Mouse (Mus musculus) neural tube, embryonic 11.5 days (tissue): Measurements from ENCODE around the gene D930020B18Rik. TPM values are rescaled to one million over a fixed set of nuclear protein-coding genes. Genes with fewer than 3 reads are reported as not detected.

ENCODE experiments used
- ATAC-seq: fragments of 200-750 bp; cut with Nextera tagmentation; 2 replicates; pipeline ENCODE4 v1.8.0; 2017; ENCODE audit warnings: moderate number of reproducible peaks, mild to moderate bottlenecking, moderate TSS enrichment, moderate library complexity; ENCODE audit not compliant: insufficient read depth, low FRiP score, low TSS enrichment
- DNase-seq: peaks from one replicate; pipeline ENCODE4 v3.0.0-alpha.2; 2015; ENCODE audit warnings: low spot score
- H3K27ac ChIP-seq: fragments of 300-500 bp; sonication (generic); 2 replicates; pipeline ENCODE4 v1.5.1; 2014; ENCODE audit warnings: low read depth, mild to moderate bottlenecking, low read length
- H3K27me3 ChIP-seq: fragments of 300-500 bp; sonication (generic); 2 replicates; pipeline ENCODE4 v1.6.1; 2014; ENCODE audit warnings: mild to moderate bottlenecking, low read length, mixed read lengths; ENCODE audit not compliant: control insufficient read depth, insufficient read depth
- H3K36me3 ChIP-seq: fragments of 300-500 bp; sonication (generic); 2 replicates; pipeline ENCODE4 v1.6.1; 2014; ENCODE audit warnings: mild to moderate bottlenecking, low read length, moderate library complexity, mixed read lengths; ENCODE audit not compliant: control insufficient read depth, insufficient read depth
- H3K4me1 ChIP-seq: fragments of 300-500 bp; sonication (generic); 2 replicates; pipeline ENCODE4 v1.6.1; 2014; ENCODE audit warnings: low read length, mixed read lengths; ENCODE audit not compliant: control insufficient read depth, insufficient read depth
- H3K4me2 ChIP-seq: fragments of 300-500 bp; sonication (generic); 2 replicates; pipeline ENCODE4 v1.6.1; 2014; ENCODE audit warnings: low read depth, mild to moderate bottlenecking, moderate library complexity
- H3K4me3 ChIP-seq: fragments of 300-500 bp; sonication (generic); 2 replicates; pipeline ENCODE4 v1.5.1; 2014; ENCODE audit warnings: low read depth, low read length
- H3K9ac ChIP-seq: fragments of 300-500 bp; sonication (generic); 2 replicates; pipeline ENCODE4 v1.6.1; 2014; ENCODE audit warnings: mild to moderate bottlenecking, low read length
- H3K9me3 ChIP-seq: fragments of 300-500 bp; sonication (generic); 2 replicates; pipeline ENCODE4 v1.6.1; 2016; ENCODE audit warnings: low read length; ENCODE audit not compliant: control insufficient read depth
- WGBS: fragments of 180-500 bp; shearing (Covaris S2); extraction: QIAGEN DNeasy Blood & Tissue Kit; methylation state at CpG from one replicate; pipeline ENCODE4 v1.1.7; 2014; 5-methylcytosine and 5-hydroxymethylcytosine counted together
- polyA plus RNA-seq: library from polyadenylated mRNA; unstranded; fragments of >200 nt; fragmentation: Nextera tagmentation; extraction: Ambion mirVana; gene quantifications from 2 replicates; pipeline ENCODE4 v1.2.1, GENCODE M21; 2014

The D930020B18Rik gene
- polyA plus RNA-seq, 1 experiment from 2014 or later, result not detected

DNA sequence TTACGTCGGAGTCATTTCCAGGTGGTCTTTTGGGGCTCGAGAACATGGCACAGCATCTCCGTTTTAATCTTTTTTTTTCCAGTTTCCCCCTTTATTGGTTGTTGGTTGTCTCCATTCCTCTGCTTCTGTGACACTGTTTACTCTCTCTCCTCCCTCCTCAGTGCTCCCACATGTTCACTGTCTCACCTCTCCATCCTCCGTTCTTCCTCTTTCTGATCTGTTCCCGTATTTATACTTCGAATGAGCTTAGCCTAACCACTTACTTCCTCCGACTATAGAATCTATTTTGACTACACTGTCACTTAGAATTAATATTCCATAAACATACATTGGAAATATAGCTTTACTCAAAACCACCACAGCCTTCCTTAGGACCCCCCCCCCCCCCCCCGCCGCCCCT is 41.2 kb downstream of the D930020B18Rik start:
- 90% methylated on average over 10 of the region's 10 CpGs for WGBS
- Histone ChIP-seq H3K4me2 (no peak overlapping the region), H3K9ac (no peak overlapping the region), H3K9me3 (no peaks in the 10 kb centered on the region), H3K27ac (no peak overlapping the region), H3K36me3 (no peaks in the 10 kb centered on the region), H3K4me1 (no peaks in the 10 kb centered on the region), H3K27me3 (no peaks in the 10 kb centered on the region), H3K4me3 (no peak overlapping the region)
- DNase-seq (no peak), ATAC-seq (no peak)

DNA sequence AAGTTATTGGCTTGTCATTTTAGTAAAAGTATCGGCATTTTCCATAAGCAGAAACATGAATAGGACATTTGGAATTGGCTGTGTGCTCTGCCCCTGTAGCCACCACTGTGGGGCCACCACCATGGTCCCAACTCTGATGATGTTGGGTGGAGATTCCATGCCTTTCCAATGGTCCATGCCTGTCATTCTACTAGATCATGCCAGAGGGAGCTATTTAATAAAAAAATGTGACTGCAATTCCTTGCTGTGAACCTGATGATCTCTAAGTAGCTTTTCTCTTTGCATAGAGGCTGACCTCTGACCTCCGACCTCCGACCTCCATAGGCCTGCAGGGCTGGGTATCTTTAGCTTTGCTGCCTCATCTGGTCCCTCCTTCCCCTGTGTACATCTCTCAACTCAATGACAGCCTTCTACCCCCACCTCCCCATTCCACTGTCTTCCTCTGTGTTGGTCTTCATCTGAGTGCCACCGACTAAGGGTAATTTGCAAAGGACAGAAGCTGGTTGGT is 44.8 kb downstream of the D930020B18Rik start:
- Histone ChIP-seq H3K27me3 (no peaks in the 10 kb centered on the region), H3K4me1 (no peaks in the 10 kb centered on the region), H3K4me2 (no peak overlapping the region), H3K36me3 (no peaks in the 10 kb centered on the region), H3K9ac (no peak overlapping the region), H3K27ac (no peak overlapping the region), H3K4me3 (no peak overlapping the region), H3K9me3 (no peaks in the 10 kb centered on the region)
- ATAC-seq (no peak), DNase-seq (no peak)
- WGBS, result 86% methylated on average over 4 of the region's 4 CpGs

DNA sequence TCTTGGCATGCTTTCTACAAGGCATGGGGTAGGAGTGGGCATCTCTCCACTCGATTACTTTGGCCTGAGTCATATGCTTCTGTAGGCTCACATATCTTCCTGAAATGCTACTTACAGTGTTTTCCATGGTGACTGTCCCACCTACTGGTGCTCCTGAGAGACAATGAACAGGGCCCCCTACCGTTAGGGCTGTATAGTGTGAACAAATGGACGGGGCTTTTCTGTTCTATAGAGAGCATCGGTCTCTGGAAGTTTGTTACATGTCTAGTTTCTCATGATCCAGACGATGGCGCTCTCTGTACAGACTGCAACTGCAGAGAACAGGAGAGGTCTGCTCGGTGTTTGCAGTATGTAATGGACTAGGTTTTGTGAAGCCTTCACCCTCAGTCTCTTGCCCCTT is 46.1 kb downstream of the D930020B18Rik start:
- Histone ChIP-seq H3K9ac (no peak overlapping the region), H3K36me3 (no peaks in the 10 kb centered on the region), H3K9me3 (no peaks in the 10 kb centered on the region), H3K27me3 (no peaks in the 10 kb centered on the region), H3K4me2 (no peak overlapping the region), H3K27ac (no peak overlapping the region), H3K4me1 (no peaks in the 10 kb centered on the region), H3K4me3 (no peak overlapping the region)
- WGBS, result 75% methylated on average over 7 of the region's 7 CpGs
- DNase-seq (no peak), ATAC-seq (no peak)

DNA sequence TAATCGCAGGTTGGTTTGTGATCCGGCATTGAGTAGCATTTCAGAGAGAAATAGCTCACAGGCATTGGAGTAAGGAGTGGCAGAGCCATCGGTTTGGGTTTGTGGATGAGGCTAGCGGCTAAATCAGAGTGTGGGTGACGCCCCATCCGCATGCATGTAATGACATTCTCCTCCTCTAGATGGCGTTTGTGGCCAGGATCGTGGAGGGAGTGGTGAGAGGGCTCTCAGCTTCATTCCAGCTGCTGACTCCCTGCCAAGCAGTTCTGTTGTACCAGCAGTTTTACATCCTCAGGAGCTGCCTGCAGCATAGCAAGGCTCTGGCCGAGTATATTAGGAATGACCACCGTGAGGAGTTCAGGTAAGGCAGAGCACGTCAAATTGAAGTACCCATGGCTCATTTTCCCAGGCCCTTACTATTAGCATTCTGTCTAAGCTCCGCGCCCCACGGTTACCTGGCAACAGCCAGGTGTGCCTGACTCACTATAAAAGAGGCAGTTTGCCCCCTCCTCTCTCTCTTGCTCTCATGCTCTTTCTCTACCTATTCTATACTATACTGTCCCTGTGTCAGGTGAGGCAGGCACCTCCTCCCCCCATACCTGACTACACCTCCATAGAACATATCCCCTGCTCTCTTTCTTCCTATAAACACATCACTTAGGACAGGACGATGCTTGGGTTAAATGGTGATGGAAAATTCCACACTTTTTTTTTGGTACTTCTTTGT is 48.4 kb downstream of the D930020B18Rik start:
- Histone ChIP-seq H3K9ac (no peak overlapping the region), H3K4me2 (no peak overlapping the region), H3K4me3 (no peak overlapping the region), H3K9me3 (no peaks in the 10 kb centered on the region), H3K27ac (no peak overlapping the region), H3K27me3 (no peaks in the 10 kb centered on the region), H3K36me3 (no peaks in the 10 kb centered on the region), H3K4me1 (no peaks in the 10 kb centered on the region)
- WGBS, result 22% methylated on average over 15 of the region's 15 CpGs
- DNase-seq, result peak; percentile 83
- ATAC-seq, result peak; percentile 69

DNA sequence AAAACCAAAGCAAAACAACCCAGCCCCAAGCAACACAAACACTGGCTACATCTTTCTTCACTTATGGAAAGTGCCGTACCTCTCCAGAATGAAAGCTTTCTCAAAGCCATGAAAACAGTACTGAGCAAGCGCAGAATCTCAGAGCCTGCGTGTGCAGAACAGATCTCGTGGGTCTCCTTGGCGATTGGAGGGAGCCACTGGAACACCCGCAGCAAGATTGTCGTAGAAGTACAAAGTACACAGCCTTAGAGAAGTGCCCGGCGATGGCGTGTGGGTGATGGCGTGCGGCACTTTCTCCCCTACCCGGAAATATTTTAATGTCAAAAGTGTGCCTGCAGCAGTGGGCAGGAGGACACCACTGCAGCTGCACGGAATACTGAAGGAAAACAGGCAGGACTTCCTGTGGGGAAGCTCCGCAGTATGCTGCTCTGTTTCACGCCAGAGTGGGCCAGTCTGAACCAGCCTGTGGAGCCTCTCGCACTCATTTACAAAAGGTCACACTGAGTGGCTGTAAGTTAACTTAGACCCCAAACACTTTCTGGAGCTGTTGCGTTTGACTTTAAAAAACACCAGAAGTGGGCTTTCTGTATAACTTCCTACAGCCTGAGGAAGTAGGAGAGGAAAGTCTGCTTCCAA is 51.7 kb downstream of the D930020B18Rik start:
- no peak for DNase-seq
- Histone ChIP-seq H3K4me2 (0 out of 2 replicates have a peak overlapping the region, but pooled peaks have one; percentile 10), H3K4me1 (no peaks in the 10 kb centered on the region), H3K4me3 (no peak overlapping the region; the same call in 1 of the 2 replicates), H3K27me3 (no peaks in the 10 kb centered on the region), H3K9ac (no peak overlapping the region), H3K27ac (no peak overlapping the region), H3K9me3 (no peaks in the 10 kb centered on the region), H3K36me3 (no peaks in the 10 kb centered on the region)
- no peak for ATAC-seq
- WGBS, result 55% methylated on average over 18 of the region's 18 CpGs

DNA sequence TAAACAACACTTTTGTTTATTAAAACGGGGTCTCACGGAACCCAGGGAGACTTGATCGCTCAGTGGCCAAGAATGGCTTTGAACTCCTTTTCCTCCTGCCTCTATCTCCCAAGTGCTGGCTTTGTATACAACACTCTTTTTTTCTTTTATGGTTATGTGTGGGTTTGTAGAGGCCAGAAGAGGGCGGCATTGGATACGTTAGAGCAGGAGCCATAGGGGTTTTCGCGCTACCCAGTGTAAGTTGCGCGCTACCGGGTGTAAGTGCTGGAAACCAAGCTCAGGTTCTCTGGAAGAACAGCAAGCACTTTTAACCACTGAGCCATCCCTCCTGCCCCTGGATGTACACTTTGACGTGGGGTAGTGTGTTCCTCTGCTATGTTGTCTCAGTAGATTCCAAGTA is 53.2 kb downstream of the D930020B18Rik start:
- ATAC-seq (no peak), DNase-seq (no peak)
- Histone ChIP-seq H3K36me3 (no peaks in the 10 kb centered on the region), H3K9ac (no peak overlapping the region), H3K4me1 (no peaks in the 10 kb centered on the region), H3K27me3 (no peaks in the 10 kb centered on the region), H3K9me3 (no peaks in the 10 kb centered on the region), H3K4me2 (no peak overlapping the region), H3K4me3 (no peak overlapping the region), H3K27ac (no peak overlapping the region)
- 82% methylated on average over 11 of the region's 11 CpGs for WGBS

DNA sequence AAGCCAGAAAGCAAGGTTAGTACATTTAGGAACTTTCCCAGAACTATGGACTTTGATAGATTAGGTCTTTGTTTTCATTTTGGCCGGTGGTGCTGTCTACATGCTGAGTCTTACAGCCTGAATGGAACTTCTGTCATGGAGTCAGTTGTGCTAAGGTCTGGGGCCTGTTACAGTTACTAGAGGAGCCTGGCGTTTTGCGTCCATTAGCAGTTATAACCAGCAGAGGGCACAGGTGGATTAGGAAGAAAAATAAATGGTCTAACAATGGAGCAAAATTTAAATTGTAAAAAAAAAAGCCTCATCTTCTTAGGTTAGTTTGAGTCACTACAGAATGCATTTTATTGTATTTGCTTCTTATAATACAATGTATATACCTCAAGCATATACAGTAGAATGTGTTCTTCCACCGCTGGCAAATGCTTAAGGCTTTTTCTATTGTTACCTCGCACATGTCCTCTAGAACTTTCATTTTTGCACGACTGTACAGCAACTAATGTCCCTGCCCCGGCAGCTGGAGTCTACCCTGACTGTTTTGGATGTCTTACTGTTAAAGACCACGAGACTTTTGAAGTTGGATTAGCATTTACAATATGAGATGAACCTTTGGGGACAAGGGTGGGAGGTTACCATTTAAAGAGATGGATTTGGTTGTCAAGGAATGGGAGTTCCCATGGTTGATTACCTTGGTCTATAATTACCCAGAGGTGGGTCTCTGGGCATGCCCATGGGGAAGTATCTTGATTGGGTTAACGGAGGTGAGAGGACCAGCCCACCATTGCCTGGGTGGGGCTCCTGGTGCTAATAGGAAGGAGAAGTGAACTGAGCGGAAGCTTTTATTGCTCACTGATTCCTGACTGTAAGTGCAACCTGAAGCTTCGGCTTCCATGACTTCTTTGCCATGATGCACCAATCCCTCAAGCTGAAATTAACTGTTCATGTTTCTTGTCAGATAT is 60.2 kb downstream of the D930020B18Rik start:
- 69% methylated on average over 11 of the region's 11 CpGs for WGBS
- H3K27ac ChIP-seq, result no peak overlapping the region
- H3K27me3 ChIP-seq, result no peaks in the 10 kb centered on the region
- H3K36me3 ChIP-seq, result no peaks in the 10 kb centered on the region
- no peak overlapping the region for H3K9ac ChIP-seq
- ATAC-seq (0 out of 2 replicates have a peak, but pooled peaks have one; percentile 13), DNase-seq (peak; percentile 60)
- H3K4me1 ChIP-seq, result no peaks in the 10 kb centered on the region
- H3K4me2 ChIP-seq, result no peak overlapping the region
- H3K9me3 ChIP-seq, result no peaks in the 10 kb centered on the region
- no peak overlapping the region for H3K4me3 ChIP-seq

DNA sequence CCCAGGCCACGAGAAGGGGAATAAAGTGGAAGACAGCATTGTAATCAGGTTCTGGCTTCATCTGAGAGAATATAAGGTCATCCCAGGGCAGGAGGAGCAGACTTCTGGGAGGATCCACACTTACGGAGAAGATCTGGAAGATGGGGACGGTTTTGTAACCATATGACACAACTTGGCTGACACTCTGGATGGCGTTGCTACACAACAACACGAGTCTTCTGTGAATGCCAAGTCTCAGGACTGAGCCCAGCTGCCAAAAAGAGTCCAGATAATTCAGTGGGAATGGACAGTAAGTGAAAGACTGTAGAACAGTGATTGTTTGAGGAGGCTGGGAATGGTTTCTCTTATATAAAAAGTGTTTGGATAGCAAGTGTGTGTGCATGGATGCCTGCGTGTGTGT is 62.2 kb downstream of the D930020B18Rik start:
- H3K4me1 ChIP-seq, result no peaks in the 10 kb centered on the region
- no peaks in the 10 kb centered on the region for H3K27me3 ChIP-seq
- ATAC-seq (no peak), DNase-seq (no peak)
- no peak overlapping the region for H3K4me2 ChIP-seq
- no peaks in the 10 kb centered on the region for H3K9me3 ChIP-seq
- H3K9ac ChIP-seq, result no peak overlapping the region
- H3K36me3 ChIP-seq, result no peaks in the 10 kb centered on the region
- no peak overlapping the region for H3K27ac ChIP-seq
- H3K4me3 ChIP-seq, result no peak overlapping the region
- 86% methylated on average over 6 of the region's 6 CpGs for WGBS
